Mouse (Mus musculus) megakaryocyte progenitor cell, adult 5-6 weeks (primary cell): Measurements from ENCODE around the gene Ankrd39. TPM values are rescaled to one million over a fixed set of nuclear protein-coding genes. Genes with fewer than 3 reads are reported as not detected.
"Not testable (repeated sequence)": the region's sequence is repeated elsewhere in the genome, so short reads cannot be mapped to it uniquely, and the experiment has no call there.

ENCODE experiments used
- ATAC-seq: replicated peaks from 2 replicates; pipeline ENCODE4 v1.8.0; 2016; ENCODE audit warnings: mild to moderate bottlenecking, moderate TSS enrichment, inconsistent platforms; ENCODE audit not compliant: poor library complexity
- total RNA-seq, 2 experiments: library from RNA; stranded (forward) in 1 of 2; stranded (reverse) in 1 of 2; fragments of 157-497, 149-512 nt in 1 of 2; fragments of 200-1000 nt in 1 of 2; gene quantifications; 2 replicates each; pipeline versions ENCODE4 v1.2.3 to v1.2.4; 2015 to 2017

Ankrd39 gene
- total RNA-seq, 2 experiments from 2014 or later, result 4.6 to 7.3 TPM

DNA sequence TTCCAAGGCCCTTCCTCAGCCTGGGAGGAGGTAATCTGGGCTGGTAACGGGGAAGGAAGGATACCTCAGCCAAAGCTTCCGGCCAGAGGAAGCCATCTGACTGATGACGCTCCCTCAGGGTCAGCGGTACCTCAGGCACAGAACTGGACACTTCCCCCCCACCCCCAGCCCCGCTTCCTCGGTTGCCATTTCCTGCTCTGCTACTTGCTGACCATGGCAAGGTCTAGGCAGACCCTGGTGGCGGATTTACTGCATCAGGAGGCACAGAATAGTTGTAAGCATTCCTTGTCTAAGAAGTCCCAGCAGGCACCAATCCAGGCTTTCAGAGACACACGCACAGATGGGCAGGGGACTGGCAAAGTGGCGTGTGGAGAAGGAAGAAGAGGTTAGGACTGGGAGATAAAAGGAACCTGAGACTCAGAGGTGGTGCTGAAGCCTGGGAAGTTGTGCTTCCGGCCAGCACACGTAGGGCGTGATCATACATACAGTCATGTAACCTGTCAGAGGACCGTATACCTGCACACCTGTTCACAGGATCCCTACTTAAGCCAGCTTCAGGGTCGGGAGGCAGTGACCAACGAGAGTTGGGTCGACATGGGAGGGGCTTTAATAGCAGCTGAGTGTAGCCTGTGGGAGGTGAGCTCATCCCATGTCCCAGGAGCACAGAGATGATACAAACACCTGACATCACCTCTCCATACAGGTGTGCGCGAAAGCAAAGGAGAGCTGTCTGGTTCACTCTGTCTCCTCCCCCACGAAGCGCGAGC lies 7.6 kb upstream of the Ankrd39 start:
- no peak for ATAC-seq

- ATAC-seq, result no peak
These were observed 5.3 kb upstream of the Ankrd39 start for GRCm38 (mm10) chr1:36552506-36552905.

DNA sequence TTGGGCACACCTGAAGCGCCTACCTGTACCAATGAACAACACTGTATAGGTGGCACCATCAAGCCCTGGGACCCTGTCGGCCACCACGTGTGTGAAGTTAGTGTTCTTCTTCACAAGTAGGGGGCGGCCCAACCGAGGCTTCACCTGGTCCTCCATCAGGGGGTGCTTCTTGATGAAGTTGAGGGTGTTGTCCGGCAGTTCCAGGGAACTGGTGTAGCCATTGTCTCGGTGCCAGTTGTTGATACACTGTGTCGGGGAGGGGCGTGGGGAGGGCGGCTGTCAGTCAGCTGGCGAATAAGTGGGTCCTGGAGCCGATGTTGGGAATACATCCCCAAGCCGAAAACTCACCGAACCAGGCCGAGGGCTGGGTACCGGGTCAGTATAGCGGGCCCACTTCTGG lies 4.7 kb upstream of the Ankrd39 start:
- no peak for ATAC-seq

DNA sequence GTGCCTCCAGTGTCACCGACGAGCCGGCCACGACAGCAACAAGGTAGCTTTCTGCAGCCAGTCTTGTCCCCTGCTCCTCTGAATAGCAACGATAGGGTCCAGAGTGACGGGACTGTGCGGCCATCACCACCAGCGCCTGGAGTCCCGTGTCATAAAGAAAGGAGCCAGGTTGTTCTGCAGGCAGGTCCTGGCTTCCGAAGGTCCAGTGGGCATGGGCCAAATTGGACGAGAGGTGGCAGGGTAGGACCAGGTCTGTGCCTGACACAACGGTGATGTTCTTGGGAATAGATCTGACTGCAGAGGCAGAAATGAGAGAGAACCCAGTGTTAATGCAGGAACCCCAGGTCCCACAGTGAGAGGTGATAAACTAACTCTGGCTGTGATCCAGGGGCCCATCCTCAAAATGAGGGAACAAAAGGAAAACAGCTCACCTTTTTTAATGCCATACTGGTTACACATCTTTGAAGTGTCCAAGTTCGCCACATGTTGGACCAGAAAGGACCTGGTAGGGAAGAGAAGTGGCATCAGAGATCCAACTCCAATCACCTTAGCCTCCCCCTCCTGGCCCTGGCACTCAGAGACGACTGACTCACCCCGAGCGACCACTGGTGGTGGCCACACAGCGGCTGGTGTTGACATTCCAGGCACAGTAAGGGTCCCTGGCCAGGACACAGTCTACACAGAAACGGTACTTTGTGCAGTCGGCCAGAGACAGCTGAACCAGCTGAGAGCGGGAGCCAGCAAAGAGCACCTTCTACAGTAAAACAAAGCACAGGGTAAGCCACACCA lies 3.0 kb upstream of the Ankrd39 start:
- ATAC-seq, result no peak

- no peak for ATAC-seq
These were observed 2.2 kb upstream of the Ankrd39 start for GRCm38 (mm10) chr1:36549491-36549890.

DNA sequence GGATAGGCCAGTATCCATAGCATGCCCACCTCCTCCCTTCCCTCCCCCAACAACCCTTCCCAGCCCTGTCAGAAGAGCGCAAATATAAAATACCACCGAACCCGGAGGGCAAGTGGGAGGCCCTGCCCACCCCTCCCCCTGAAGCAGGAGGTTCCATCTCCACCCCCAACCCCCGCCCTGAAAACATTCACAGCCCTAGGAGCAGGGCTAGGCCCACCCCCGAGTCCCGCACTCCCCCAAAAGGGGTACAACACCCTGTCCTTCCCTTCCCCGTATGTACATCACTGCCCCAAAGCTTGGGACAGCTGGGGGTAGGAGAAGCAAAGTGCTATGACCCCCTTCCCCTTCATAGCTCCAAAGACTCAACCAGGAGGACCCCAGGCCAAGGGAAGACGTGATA lies 1.5 kb upstream of the Ankrd39 start:
- no peak for ATAC-seq

DNA sequence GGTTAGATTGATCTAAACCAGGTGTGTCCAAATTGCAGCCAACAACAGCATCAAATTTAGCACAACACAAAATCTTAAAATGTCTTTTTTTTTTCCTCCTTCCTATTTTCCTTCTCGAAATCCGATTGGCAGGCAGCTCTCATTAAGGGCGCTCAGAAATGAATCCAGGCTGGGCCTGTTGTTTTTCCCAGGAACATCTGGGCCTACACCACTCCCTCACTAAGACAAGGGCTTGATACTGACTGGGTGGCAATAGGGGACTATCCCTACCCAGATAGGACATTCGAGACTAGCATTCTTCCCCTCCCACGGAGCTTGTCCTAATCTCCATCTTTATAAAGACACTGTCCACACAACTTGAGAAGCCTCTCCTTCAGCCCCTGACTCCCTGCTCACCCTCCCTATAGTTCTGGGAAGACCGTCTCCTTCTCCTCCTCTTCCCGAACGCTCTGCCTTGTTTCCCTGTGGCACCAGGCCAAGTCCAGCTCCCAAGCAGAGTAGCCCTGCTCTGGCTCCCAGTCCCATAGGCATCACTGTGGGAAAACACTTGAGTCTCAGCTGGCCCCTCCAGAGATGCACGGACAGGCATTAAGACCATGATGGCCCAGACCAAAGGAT lies 845 bp upstream of the Ankrd39 start:
- ATAC-seq, result no peak

GRCm38 (mm10) chr1:36545845-36546600 lies 1.2 kb downstream of the Ankrd39 start:
- ATAC-seq, result no peak

GRCm38 (mm10) chr1:36545382-36545781 lies 1.9 kb downstream of the Ankrd39 start:
- ATAC-seq, result no peak

GRCm38 (mm10) chr1:36542925-36543324 lies 4.3 kb downstream of the Ankrd39 start:
- ATAC-seq, result no peak

GRCm38 (mm10) chr1:36541844-36542243 lies 5.4 kb downstream of the Ankrd39 start:
- no peak for ATAC-seq

DNA sequence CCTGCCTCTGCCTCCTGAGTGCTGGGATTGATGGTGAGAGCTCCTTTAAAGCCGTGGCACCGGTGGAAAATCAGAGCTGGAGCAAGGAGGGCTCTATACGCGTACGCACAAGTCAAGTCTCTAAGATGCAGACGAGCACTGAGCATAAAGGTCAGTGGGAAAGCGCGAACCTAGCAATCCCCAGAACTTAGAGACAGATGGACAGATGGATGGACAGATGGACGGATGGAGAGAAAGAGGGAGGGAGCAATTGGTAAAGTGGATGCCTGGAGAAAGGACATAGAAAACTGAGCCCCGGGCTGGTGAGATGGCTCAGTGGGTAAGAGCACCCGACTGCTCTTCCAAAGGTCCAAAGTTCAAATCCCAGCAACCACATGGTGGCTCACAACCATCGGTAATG lies 6.4 kb downstream of the Ankrd39 start:
- ATAC-seq, result no peak

GRCm38 (mm10) chr1:36540132-36540531 lies 7.1 kb downstream of the Ankrd39 start:
- no peak for ATAC-seq

DNA sequence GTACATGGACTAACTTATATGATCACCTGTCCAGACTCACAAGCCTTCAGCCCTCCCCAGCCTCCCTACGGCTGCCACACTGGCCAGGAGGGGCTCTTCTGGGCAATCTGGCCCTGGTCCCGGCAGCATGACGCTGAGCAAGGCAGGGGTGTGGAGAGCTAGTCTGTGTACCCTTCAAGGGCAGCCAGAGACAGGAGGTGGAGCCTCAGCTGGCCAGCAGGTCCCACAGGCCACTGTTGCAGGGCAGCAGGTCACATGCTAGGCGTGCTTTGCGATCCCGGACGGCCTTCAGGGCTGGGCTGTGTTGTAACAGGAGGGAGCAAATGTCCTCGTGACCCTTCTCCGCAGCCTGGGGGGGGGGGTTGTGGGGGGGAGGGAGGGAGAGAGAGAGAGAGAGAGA lies 8.1 kb downstream of the Ankrd39 start, which contains the start of gene Gm42417:
Gene Gm42417 (minus strand): TSS at position 244 of the 400 bp plus-strand sequence.
- ATAC-seq, result no peak

DNA sequence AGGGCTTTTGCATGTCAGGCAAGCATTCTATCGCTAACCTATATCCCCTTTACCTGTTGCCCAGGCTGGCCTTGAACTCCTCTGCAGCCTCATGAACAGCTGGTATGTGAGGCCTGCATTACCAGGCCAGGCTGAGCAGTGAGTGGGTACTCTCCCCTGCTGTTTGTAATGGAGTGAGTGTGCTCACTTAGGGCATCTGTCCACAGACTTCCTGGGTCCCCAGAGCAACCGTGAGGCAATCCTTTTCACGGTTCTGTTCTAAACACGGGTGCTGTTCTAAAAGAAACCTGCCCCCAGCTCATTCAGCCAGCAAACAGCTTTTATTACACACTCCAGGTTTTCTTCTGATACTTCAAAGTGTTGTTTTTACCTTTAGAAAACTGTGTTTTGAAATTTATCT lies 8.5 kb downstream of the Ankrd39 start:
- ATAC-seq, result no peak

GRCm38 (mm10) chr1:36536783-36537182 lies 10.5 kb downstream of the Ankrd39 start, which contains the start of gene Ankrd23:
Gene Ankrd23, minus strand, starts transcription at chr1:36536883.
- not testable (repeated sequence) for ATAC-seq

GRCm38 (mm10) chr1:36536397-36536728 lies 10.9 kb downstream of the Ankrd39 start:
- no peak for ATAC-seq

- no peak for ATAC-seq
These were observed 11.5 kb downstream of the Ankrd39 start for GRCm38 (mm10) chr1:36535477-36536396.

- peak; percentile 76 for ATAC-seq
These were observed 12.6 kb downstream of the Ankrd39 start for GRCm38 (mm10) chr1:36534595-36535058.

GRCm38 (mm10) chr1:36533546-36533945 lies 13.7 kb downstream of the Ankrd39 start:
- no peak for ATAC-seq
